Mouse (Mus musculus): ENCODE data around the gene Itga7. TPM values are rescaled to one million over a fixed set of nuclear protein-coding genes. Genes with fewer than 3 reads are reported as not detected.
"Not testable (repeated sequence)": the region's sequence is repeated elsewhere in the genome, so short reads cannot be mapped to it uniquely, and the experiment has no call there.

Gene Itga7
- polyA plus RNA-seq, 1 experiment from 2014 or later: 4.2 TPM

DNA sequence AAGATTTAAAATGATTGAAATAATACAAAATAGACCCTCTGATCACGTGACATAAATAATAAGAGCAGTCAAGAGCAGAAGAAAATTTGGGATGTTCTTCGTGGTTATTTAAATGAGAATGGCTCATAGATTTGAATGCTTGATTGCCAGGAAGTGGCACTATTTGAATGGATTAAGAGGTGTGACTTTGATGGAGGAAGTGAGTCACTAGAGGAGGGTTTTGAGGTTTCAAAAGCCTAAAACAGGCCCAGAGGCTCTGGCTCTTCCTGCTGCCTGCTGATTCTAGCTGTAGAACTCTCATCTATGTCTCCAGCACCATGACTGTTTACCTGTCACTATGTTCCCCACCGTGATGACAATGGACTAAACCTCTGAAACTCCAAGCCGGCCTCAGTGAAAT, 39.2 kb downstream of the Itga7 start:
- Histone ChIP-seq H3K27me3 (ENCODE audit: control insufficient read depth, insufficient read depth, low read length) (no peaks in the 10 kb centered on the region), H3K4me1 (ENCODE audit: control insufficient read depth, insufficient read depth, low read length) (no peaks in the 10 kb centered on the region), H3K4me3 (ENCODE audit: low read depth, low read length) (no peak overlapping the region), H3K27ac (ENCODE audit: low read depth, low read length) (no peak overlapping the region), H3K9ac (ENCODE audit: low read length) (no peak overlapping the region), H3K4me2 (ENCODE audit: low read depth) (no peak overlapping the region), H3K36me3 (ENCODE audit: control insufficient read depth, insufficient read depth, low read length) (no peaks in the 10 kb centered on the region), H3K9me3 (ENCODE audit: control insufficient read depth, low read length) (no peaks in the 10 kb centered on the region)
- DNase-seq (ENCODE audit: low spot score) (no peak), ATAC-seq (ENCODE audit: insufficient read depth, low FRiP score, low TSS enrichment) (no peak)
- 75% methylated on average over 4 of the region's 4 CpGs for WGBS

DNA sequence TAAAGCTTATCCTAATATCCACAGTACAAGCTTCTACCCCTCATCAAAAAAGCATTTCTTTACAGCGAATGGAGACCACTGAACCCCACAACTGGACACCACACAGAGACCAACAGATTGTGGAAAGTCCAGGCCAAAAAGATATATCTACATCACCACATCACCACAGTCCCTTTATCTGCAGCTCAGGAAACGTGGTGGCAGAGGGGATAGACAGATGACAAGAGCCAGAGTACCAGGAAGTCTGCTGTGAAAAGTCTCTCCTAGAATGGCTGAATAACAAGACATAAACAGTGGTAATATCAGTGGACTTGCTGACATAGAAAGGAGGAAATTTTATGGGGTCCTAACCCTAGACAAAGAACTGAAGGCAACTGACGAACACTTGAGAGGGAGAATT, 42.8 kb downstream of the Itga7 start:
- Histone ChIP-seq H3K27ac (ENCODE audit: low read depth, low read length) (no peak overlapping the region), H3K9me3 (ENCODE audit: control insufficient read depth, low read length) (no peaks in the 10 kb centered on the region), H3K36me3 (ENCODE audit: control insufficient read depth, insufficient read depth, low read length) (no peaks in the 10 kb centered on the region), H3K4me3 (ENCODE audit: low read depth, low read length) (no peak overlapping the region), H3K9ac (ENCODE audit: low read length) (no peak overlapping the region), H3K4me1 (ENCODE audit: control insufficient read depth, insufficient read depth, low read length) (no peaks in the 10 kb centered on the region), H3K4me2 (ENCODE audit: low read depth) (no peak overlapping the region), H3K27me3 (ENCODE audit: control insufficient read depth, insufficient read depth, low read length) (no peaks in the 10 kb centered on the region)
- ATAC-seq (ENCODE audit: insufficient read depth, low FRiP score, low TSS enrichment) (no peak), DNase-seq (ENCODE audit: low spot score) (no peak)
- WGBS: 54% methylated on average over 3 of the region's 3 CpGs

DNA sequence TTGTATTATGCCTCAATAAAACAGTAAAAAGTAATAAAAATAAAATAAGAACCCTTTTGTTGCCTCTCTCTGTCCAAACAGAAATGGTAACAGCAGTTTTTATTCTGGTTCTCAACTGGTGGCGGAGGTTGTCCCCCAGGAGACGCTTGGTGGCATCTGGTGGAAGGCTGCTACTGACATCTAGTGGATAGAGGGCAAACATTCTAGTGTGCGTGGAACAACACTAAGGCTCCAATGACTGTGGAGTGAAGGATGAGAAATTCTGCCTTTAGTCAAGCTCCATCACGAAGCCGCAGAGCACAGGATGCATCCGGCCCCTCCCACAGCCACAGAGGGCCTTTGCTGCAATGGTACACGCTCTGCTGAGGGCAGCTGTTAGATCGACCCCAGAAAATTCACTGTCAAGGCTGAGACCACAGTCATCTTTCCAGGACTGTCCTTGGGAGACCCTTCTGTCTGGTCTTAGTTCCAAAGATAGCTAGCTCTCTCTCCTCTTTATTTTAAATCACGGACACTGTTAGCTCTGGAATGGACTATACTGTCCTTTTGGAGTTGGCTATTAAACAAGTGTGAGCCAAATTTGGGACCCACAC, 44.0 kb downstream of the Itga7 start:
- no peak overlapping the region for H3K4me2 ChIP-seq (ENCODE audit: low read depth)
- no peaks in the 10 kb centered on the region for H3K9me3 ChIP-seq (ENCODE audit: control insufficient read depth, low read length)
- H3K27me3 ChIP-seq (ENCODE audit: control insufficient read depth, insufficient read depth, low read length): no peaks in the 10 kb centered on the region
- no peak overlapping the region for H3K4me3 ChIP-seq (ENCODE audit: low read depth, low read length)
- H3K36me3 ChIP-seq (ENCODE audit: control insufficient read depth, insufficient read depth, low read length): no peaks in the 10 kb centered on the region
- WGBS: 32% methylated on average over 9 of the region's 9 CpGs
- H3K9ac ChIP-seq (ENCODE audit: low read length): no peak overlapping the region
- H3K4me1 ChIP-seq (ENCODE audit: control insufficient read depth, insufficient read depth, low read length): no peaks in the 10 kb centered on the region
- ATAC-seq (ENCODE audit: insufficient read depth, low FRiP score, low TSS enrichment) (peak; percentile 62), DNase-seq (ENCODE audit: low spot score) (peak; percentile 43)
- H3K27ac ChIP-seq (ENCODE audit: low read depth, low read length): no peak overlapping the region

DNA sequence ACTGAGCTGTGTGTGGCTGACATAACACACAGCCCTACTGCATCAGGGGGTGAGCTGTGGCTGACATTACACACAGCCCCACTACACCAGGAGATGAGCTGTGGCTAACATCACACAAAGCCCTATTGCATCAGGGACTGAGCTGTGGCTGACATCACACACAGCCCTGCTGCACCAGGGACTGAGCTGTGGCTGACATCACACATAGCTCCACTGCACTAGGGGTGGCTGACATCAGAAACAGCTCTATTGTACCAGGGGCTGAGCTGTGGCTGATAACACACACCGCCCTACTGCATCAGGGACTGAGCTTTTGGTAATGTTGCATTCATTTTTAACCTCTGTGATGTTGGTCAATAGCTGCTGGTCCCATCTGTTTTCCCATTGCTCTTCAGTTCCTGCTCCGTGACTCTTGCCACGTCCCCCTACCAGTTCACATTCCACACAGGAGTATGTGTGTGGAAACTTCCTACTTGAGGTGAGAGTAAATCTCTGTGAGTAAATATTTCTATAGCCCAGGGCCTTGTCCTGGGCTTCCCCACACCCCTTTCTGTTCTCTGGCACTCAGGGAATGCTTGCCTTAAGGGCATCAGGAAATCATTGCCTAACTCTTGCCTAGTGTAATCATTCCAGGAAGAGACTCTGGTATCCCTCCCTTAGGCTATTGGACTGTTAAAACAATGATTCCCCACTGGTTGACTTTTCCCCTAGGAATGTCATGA, 47.2 kb downstream of the Itga7 start:
- Histone ChIP-seq H3K9me3 (ENCODE audit: control insufficient read depth, low read length) (no peaks in the 10 kb centered on the region), H3K4me3 (ENCODE audit: low read depth, low read length) (no peak overlapping the region), H3K36me3 (ENCODE audit: control insufficient read depth, insufficient read depth, low read length) (no peaks in the 10 kb centered on the region), H3K4me1 (ENCODE audit: control insufficient read depth, insufficient read depth, low read length) (no peaks in the 10 kb centered on the region), H3K27me3 (ENCODE audit: control insufficient read depth, insufficient read depth, low read length) (no peaks in the 10 kb centered on the region), H3K9ac (ENCODE audit: low read length) (no peak overlapping the region), H3K4me2 (ENCODE audit: low read depth) (no peak overlapping the region), H3K27ac (ENCODE audit: low read depth, low read length) (no peak overlapping the region)
- DNase-seq (ENCODE audit: low spot score) (no peak), ATAC-seq (ENCODE audit: insufficient read depth, low FRiP score, low TSS enrichment) (no peak)
- 86% methylated on average over 3 of the region's 3 CpGs for WGBS

DNA sequence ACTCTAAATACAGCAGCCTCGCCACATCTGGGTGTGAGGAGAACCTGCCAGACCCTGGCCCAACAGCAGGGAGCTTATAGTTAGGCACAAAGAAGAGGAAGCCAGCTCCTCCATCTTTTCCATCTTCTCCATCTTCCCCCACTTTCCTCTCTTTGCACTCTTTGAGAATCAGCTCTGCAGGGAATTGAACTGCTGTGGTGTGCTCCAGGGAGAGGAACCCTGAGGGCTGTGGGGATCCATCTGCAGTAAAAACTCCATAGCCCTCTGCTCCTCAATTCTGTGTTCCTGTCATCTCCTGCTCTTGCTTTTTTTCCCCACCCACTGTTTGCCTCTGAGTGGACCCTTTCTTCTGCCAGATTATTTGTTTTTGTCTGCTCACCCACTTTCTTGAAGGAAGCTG, 55.5 kb downstream of the Itga7 start, which contains the start of gene Olfr9:
TSS of gene Olfr9 (plus strand) at position 301 of the 400 bp plus-strand sequence.
- H3K9ac ChIP-seq (ENCODE audit: low read length); H3K27ac ChIP-seq (ENCODE audit: low read depth, low read length); H3K4me2 ChIP-seq (ENCODE audit: low read depth); DNase-seq (ENCODE audit: low spot score); H3K4me3 ChIP-seq (ENCODE audit: low read depth, low read length); H3K9me3 ChIP-seq (ENCODE audit: control insufficient read depth, low read length); H3K36me3 ChIP-seq (ENCODE audit: control insufficient read depth, insufficient read depth, low read length); H3K27me3 ChIP-seq (ENCODE audit: control insufficient read depth, insufficient read depth, low read length); ATAC-seq (ENCODE audit: insufficient read depth, low FRiP score, low TSS enrichment); H3K4me1 ChIP-seq (ENCODE audit: control insufficient read depth, insufficient read depth, low read length): not testable (repeated sequence)
- 36% methylated on average over 1 of the region's 1 CpGs for WGBS

DNA sequence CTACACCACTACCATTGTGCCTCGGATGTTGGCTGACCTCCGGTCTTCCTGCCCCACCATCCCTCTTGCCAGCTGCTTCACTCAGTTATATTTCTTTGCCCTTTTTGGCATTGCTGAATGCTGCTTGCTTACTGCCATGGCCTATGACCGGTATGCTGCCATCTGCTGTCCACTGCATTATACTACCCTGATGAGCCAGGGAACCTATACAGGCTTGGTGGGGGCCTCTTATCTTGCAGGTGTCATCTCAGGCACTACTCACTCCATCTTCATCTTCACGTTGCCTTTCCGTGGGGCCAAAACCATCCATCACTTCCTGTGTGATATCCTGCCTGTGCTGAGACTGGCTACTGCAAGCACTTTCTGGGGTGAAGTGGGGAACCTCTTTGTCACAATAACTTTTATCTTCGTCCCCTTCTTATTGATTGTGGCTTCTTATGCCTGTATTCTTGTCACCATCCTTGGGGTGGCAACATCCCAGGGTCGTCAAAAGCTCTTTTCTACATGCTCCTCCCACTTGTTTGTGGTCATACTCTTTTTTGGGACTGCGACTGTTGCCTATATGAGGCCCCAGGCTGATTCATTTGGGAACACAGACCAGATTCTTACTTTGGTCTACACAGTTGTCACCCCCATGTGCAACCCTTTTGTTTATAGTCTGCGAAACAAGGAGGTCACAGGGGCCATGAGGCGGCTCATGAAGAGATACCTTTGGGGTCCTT, 56.7 kb downstream of the Itga7 start:
- not testable (repeated sequence) for H3K27ac ChIP-seq (ENCODE audit: low read depth, low read length); DNase-seq (ENCODE audit: low spot score); H3K4me3 ChIP-seq (ENCODE audit: low read depth, low read length); H3K27me3 ChIP-seq (ENCODE audit: control insufficient read depth, insufficient read depth, low read length); H3K36me3 ChIP-seq (ENCODE audit: control insufficient read depth, insufficient read depth, low read length); H3K9ac ChIP-seq (ENCODE audit: low read length); H3K4me1 ChIP-seq (ENCODE audit: control insufficient read depth, insufficient read depth, low read length); H3K9me3 ChIP-seq (ENCODE audit: control insufficient read depth, low read length); H3K4me2 ChIP-seq (ENCODE audit: low read depth)
- WGBS: 68% methylated on average over 7 of the region's 10 CpGs
- ATAC-seq (ENCODE audit: insufficient read depth, low FRiP score, low TSS enrichment): peak; percentile 20; the same call in 1 of the 2 replicates

DNA sequence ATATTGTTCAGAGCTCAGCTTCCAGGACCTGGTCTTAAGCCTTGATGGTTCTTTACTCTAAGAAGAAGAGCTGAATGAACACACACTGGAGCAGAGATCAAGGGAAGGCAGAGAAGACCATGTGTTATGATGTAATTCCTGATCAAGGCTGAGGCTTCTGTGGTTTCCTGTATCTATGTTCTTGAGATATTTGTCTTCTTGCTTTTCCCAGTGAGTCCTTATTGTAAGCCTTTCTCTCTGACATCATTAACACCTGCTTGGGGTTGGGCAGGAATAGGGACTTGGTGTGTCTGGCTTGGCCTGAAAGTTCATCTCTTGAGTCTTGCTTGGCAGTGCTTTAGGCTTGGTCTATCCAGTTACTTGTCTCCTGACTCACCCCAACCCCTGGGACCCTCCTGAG, 57.4 kb downstream of the Itga7 start:
- Histone ChIP-seq H3K9ac (ENCODE audit: low read length) (no peak overlapping the region), H3K9me3 (ENCODE audit: control insufficient read depth, low read length) (no peaks in the 10 kb centered on the region), H3K36me3 (ENCODE audit: control insufficient read depth, insufficient read depth, low read length) (no peaks in the 10 kb centered on the region), H3K27me3 (ENCODE audit: control insufficient read depth, insufficient read depth, low read length) (no peaks in the 10 kb centered on the region), H3K4me2 (ENCODE audit: low read depth) (no peak overlapping the region), H3K4me1 (ENCODE audit: control insufficient read depth, insufficient read depth, low read length) (no peaks in the 10 kb centered on the region), H3K27ac (ENCODE audit: low read depth, low read length) (no peak overlapping the region), H3K4me3 (ENCODE audit: low read depth, low read length) (no peak overlapping the region)
- DNase-seq (ENCODE audit: low spot score) (no peak), ATAC-seq (ENCODE audit: insufficient read depth, low FRiP score, low TSS enrichment) (no peak)

DNA sequence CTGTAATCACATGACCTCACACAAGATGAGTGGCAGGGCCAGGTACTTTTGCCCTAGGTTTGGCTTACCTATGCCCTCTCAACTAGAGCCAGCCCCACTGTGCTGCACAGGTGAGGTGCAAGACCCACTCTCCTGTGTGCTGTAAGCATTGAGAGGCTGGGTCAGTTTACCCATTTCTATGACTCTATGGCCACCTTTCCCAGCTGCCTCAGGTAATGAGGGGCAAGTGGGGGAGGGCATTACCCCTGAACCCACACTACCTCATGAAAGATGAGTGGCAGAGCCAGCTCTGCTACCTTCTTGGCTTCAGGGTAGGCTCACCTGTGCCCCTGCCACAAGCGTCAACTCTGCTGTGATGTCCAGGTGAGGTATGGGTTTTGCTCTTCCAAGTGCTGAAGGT, 62.2 kb downstream of the Itga7 start:
- Histone ChIP-seq H3K4me2 (ENCODE audit: low read depth) (no peak overlapping the region), H3K36me3 (ENCODE audit: control insufficient read depth, insufficient read depth, low read length) (no peaks in the 10 kb centered on the region), H3K4me1 (ENCODE audit: control insufficient read depth, insufficient read depth, low read length) (no peaks in the 10 kb centered on the region), H3K27ac (ENCODE audit: low read depth, low read length) (no peak overlapping the region), H3K9ac (ENCODE audit: low read length) (no peak overlapping the region), H3K9me3 (ENCODE audit: control insufficient read depth, low read length) (no peaks in the 10 kb centered on the region), H3K27me3 (ENCODE audit: control insufficient read depth, insufficient read depth, low read length) (no peaks in the 10 kb centered on the region), H3K4me3 (ENCODE audit: low read depth, low read length) (no peak overlapping the region)
- DNase-seq (ENCODE audit: low spot score) (no peak), ATAC-seq (ENCODE audit: insufficient read depth, low FRiP score, low TSS enrichment) (no peak)
- 88% methylated on average over 1 of the region's 1 CpGs for WGBS

Measured in neural tube, embryonic 11.5 days (tissue).